Mouse (Mus musculus) bone marrow macrophage, adult 2 months (primary cell): ENCODE measurements around the gene Arntl2.

Source experiments
- CTCF ChIP-seq: IDR thresholded peaks from 2 replicates; pipeline ENCODE4 v1.5.1; 2012; ENCODE audit warnings: low read depth, mild to moderate bottlenecking, low read length, moderate library complexity
- POLR2A ChIP-seq: IDR thresholded peaks from 2 replicates; pipeline ENCODE4 v1.6.1; 2012; ENCODE audit warnings: mild to moderate bottlenecking, low read depth, low read length, borderline replicate concordance

DNA sequence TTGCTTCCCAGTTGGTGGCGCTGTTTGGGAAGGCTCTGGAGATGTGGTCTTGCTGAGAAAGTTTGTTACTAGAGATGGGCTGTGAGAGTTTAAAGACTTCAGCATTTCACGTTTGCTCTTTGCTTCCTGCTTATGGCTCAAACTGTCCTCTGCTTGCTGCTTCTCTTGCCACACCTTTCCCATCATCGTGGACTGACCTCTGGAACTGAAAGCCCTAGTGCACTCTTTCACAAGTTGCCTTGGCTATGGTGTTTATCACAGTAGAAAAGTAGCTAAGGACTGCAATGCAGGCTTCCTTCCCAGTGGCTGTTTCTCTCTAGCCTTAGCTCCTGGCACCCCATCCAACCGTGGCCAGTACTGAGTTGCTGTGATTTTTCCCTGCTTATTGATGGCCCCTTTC, 35.1 kb upstream of the Arntl2 start:
- TF ChIP-seq POLR2A (no peak), CTCF (no peak)
